Mouse (Mus musculus) left cerebral cortex, adult 18-20 months (tissue): ENCODE results near the gene Ddx51. TPM values are rescaled to one million over a fixed set of nuclear protein-coding genes. Genes with fewer than 3 reads are reported as not detected.

ENCODE experiments used
- DNase-seq, 2 experiments: peaks; one replicate each; pipeline ENCODE4 v3.0.0; 2021 to 2022; ENCODE audit warnings: low spot score in 2 of 2, mixed read lengths in 1 of 2
- microRNA-seq, 2 experiments: library from miRNA; unstranded; fragments of <30 nt; microRNA quantifications; one replicate each; pipeline ENCODE4 v1.2.0; 2021
- total RNA-seq, 2 experiments: library from RNA; stranded (reverse); gene quantifications; 2 replicates each; pipeline ENCODE4 v1.2.3; 2021

The Ddx51 gene
- total RNA-seq, 2 experiments from 2014 or later, result 22.2 to 24.7 TPM

DNA sequence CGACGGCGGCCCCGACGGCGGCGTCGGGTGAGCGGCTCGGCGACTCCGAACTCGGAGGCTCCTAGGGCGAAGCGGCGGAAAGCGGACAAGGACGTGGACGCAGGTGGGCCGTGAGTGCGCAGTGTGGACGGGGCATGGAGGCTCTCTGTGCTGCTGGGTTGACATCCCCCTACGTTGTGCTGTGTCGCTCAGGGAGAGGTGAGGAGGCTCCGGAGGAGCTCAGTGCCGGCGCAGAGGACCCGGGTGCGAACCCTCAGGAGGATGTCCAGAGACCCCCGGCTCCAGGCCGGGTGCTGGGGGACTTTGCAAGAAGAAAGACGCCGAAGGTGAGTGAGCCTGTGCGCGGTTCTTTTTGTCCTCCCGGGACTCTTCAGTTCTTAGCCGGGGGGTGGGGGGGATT lies 435 bp downstream of the Ddx51 start:
- DNase-seq, result no peak

DNA sequence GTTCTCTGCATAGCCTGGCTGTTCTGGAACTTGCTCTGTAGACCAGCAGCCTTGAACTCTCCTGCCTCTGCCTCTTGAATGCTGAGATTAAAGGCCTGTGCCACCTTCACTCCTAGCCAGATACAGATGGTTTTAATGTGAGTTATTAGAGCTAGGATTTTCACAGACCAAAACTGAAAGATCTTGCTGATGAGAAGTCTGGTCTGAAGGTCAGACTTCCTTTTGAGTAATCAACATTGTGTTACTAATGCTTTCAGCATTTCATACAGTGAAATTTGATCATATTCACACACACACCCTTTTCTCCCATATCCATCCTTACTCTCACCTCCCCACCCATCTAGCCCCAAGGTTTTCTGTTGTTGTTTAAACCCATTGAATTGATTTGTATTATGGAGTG lies 6.4 kb downstream of the Ddx51 start:
- no peak for DNase-seq

DNA sequence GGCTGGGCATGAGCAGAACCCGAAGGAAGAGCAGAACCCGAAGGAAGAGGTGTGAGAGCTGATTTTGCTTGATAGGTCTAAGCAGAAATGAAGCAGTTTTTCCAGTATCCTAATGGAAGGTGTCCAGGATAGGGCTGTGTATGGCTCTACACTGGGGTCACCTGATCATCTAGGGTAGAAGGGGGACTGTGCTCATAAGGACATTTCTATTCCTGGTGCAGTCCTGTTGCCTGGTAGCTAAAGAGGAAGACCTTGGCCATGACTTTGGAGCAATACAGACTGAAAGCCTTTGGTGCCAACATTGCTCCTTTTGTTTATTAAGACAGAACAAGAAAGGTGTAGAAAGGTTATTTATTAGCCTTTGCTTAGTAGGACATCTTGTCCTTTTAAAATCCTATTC lies 10.8 kb downstream of the Ddx51 start:
- DNase-seq, result no peak

DNA sequence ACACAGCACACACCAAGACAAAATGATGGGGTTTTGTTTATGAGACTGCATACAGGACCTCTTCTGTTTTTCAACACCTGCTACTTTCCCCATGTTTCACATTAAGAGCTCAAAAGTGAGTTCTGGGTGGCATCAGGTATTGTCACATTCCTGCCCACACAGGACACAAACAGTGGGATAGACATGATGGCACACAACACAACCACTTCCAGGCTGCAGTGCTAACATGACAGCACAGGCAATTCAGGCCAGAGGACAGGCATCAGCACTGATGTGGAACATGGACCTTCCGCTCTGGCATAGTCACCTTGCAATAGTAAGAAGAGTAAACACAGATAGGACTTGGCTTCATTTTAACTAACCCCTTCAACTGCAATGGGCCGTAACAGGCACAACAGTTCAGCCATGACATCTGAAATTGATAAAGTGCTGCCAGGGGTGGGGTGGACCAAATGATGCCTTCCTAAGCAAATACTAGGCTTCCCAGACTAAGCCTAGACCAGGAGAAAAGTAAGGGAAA lies 11.6 kb downstream of the Ddx51 start:
- DNase-seq, result no peak

DNA sequence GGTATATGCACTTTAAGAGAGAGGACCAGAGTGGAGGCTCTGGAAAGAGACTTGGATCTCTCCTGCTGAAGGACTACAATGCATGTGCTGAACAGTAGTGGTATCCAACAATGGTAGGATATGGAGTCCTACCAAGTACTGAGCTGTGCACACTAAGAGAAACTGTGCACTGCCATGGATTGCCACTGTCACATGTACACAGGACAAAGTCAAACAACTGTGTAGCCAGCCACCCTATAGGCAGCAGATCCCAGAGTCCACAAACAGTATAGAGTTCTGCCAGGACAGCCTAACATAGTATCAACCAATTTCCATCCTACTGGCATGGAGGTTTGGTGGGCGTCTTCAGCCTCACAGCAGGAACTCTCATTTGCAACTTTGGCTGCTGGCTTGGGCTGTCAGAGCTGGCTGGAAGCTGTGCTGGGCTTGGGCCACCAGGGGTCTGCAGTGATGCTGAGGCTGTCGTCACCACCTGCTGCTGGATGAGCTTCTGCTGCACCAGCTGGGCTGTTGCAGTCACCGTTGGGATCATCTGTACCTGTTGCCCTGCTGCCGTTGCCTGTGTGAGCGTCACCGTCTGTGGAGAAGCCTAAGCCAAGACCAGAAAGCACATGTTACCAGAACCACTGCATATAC lies 12.4 kb downstream of the Ddx51 start:
- no peak for DNase-seq

DNA sequence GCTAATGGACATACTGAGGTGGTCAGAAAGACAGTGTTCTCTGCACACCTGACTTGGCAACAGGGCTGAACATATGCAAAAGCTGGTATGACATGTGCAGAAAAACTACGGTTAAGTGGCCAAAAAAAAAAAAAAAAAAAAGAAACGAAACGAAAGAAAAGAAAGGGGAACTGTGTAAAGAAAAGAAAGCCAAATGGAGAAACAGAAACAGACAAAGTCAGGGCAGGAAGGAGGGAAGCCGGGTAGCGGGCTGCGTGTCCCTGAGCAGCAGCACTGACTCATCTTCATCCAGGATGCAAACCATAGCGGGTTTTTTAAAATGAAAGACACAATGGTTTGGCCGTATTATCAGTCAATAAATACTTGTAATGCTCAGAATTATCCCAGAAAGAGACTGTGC lies 28.8 kb downstream of the Ddx51 start:
- no peak for DNase-seq

DNA sequence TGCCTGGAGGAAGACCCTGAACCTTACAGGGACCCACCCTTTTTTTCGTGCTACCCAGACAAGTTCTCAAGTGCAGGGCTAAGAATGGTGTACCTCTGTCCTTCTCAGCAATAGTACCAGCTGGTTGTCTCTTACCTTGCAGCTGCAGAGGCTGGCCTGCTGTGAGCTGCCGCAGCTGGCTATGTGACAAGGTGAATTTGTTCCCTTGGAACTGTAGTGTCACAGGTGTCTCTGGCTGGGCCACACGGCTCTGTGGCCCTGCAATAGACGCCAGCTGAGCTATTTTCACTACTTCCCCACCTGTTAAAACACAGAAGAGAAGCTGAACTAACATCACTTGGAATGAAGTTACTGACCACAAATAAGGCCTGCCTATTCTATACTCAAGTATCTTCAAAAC lies 45.4 kb downstream of the Ddx51 start:
- no peak for DNase-seq

DNA sequence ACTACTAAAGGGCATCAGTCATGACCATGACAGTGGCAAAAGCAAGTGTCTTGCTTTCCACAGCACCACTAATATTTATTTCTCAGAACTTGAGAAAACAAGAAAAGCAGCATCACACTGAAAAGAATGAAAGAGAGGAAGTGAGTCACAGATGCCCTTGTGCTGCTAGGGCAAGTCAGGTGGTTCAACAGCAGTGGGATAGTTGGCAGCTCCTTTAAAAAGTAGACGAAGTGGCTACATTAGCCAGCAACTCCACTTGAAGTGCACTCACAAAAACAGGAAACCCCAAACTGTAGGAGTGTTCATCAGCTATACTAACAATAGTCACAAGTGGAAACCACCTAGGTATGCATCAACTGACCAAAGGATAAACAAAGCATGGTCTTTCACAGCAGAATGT lies 50.8 kb downstream of the Ddx51 start:
- DNase-seq, result no peak

DNA sequence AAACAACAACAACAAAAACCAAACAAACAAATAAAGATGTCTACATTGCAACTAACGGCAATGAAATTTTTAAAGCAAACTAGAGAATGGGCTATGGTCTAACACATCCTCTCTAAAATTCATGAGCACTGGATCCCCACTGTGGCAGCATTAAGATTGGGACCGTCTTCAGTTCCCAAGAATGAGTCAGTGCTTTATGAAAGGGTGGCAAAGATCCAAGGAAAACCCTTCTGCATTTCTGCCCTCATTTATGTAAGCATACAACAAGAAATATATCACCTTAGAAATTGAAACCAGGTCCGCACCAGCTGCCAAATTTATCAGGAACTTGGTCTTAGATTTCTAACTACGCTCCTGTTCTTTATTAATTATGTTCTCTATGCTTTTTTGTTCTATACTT lies 56.0 kb downstream of the Ddx51 start:
- DNase-seq, result no peak

Small RNAs within 50 kb of the gene (microRNA-seq; reads per million reads assigned to microRNA genes)
- gene Mir7026, result 0.50 to 2.5 reads per million in 2 experiments

Other genes with a start within 250 kb of the Ddx51 start
- 10 to 100 TPM; 73.8 to 80.7 TPM for gene Fbrsl1, start 204.9 kb upstream of the Ddx51 start, total RNA-seq
- 100 to 1,000 TPM in 1 of 2 experiments, 10 to 100 TPM in 1; 87.0 to 117 TPM for gene Galnt9, start 109.1 kb upstream of the Ddx51 start, total RNA-seq
- gene Noc4l, start within 50 bp of the Ddx51 start, total RNA-seq, result 10 to 100 TPM; 25.2 to 28.3 TPM
- gene Ep400, start 117.3 kb downstream of the Ddx51 start, total RNA-seq, result 100 to 1,000 TPM in 1 of 2 experiments, 10 to 100 TPM in 1; 96.6 to 103 TPM
- 10 to 100 TPM; 20.2 to 25.4 TPM for gene Pus1, start 127.2 kb downstream of the Ddx51 start, total RNA-seq
- gene Ulk1, start 156.6 kb downstream of the Ddx51 start, total RNA-seq, result 10 to 100 TPM; 68.3 to 69.6 TPM
- 10 to 100 TPM in 1 of 2 experiments, 1 to 10 TPM in 1; 8.9 to 10.9 TPM for gene Hscb, start 186.3 kb downstream of the Ddx51 start, total RNA-seq
- 1 to 10 TPM; 1.3 to 1.5 TPM for gene Chek2, start 186.5 kb downstream of the Ddx51 start, total RNA-seq
- gene Ttc28, start 226.4 kb downstream of the Ddx51 start, total RNA-seq, result 1 to 10 TPM; 9.3 to 9.8 TPM